Mouse (Mus musculus) kidney, embryonic 15.5 days (tissue): ENCODE measurements at regions not wholly inside any gene's neighbourhood (a gene's known extent, or its start where the extent isn't known, plus 50 kb on each side); places are given as distances from the start of the nearest gene placed in this dataset.
"Not testable (repeated sequence)": the region's sequence is repeated elsewhere in the genome, so short reads cannot be mapped to it uniquely, and the experiment has no call there.

Experiments used
- ATAC-seq: fragments of 200-750 bp; cut with Nextera tagmentation; replicated peaks from 2 replicates; pipeline ENCODE4 v1.8.0; 2017; ENCODE audit warnings: moderate TSS enrichment; ENCODE audit not compliant: low FRiP score
- H3K27ac ChIP-seq: fragments of 300-500 bp; sonication (generic); 2 replicates; pipeline ENCODE4 v1.5.1; 2015; ENCODE audit warnings: mild to moderate bottlenecking, inconsistent platforms
- H3K27me3 ChIP-seq: fragments of 300-500 bp; sonication (generic); 2 replicates; pipeline ENCODE4 v1.6.1; 2015; ENCODE audit warnings: inconsistent platforms
- H3K36me3 ChIP-seq: fragments of 300-500 bp; sonication (generic); 2 replicates; pipeline ENCODE4 v1.6.1; 2015; ENCODE audit warnings: inconsistent platforms
- H3K4me1 ChIP-seq: fragments of 300-500 bp; sonication (generic); 2 replicates; pipeline ENCODE4 v1.6.1; 2015; ENCODE audit warnings: inconsistent platforms
- H3K4me2 ChIP-seq: fragments of 300-500 bp; sonication (generic); 2 replicates; pipeline ENCODE4 v1.6.1; 2015; ENCODE audit warnings: moderate library complexity, mild to moderate bottlenecking, inconsistent platforms
- H3K4me3 ChIP-seq: fragments of 300-500 bp; sonication (generic); replicated peaks from 2 replicates; pipeline ENCODE4 v1.5.1; 2015; ENCODE audit warnings: mild to moderate bottlenecking, inconsistent platforms
- H3K9ac ChIP-seq: fragments of 300-500 bp; sonication (generic); 2 replicates; pipeline ENCODE4 v1.6.1; 2015; ENCODE audit warnings: mild to moderate bottlenecking, inconsistent platforms
- H3K9me3 ChIP-seq: fragments of 300-500 bp; sonication (generic); replicated peaks from 2 replicates; pipeline ENCODE4 v1.6.1; 2016; ENCODE audit warnings: inconsistent platforms
- WGBS: fragments of 180-500 bp; shearing (Covaris S2); methylation state at CpG from one replicate; pipeline ENCODE4 v1.1.7; 2015; ENCODE audit warnings: mixed read lengths; 5-methylcytosine and 5-hydroxymethylcytosine counted together

- H3K27ac ChIP-seq = no peak overlapping the region
- no peak overlapping the region for H3K4me3 ChIP-seq
- H3K4me2 ChIP-seq = no peak overlapping the region
- H3K9ac ChIP-seq = no peak overlapping the region
- no peak for ATAC-seq
- no peaks in the 10 kb centered on the region for H3K27me3 ChIP-seq
- WGBS = 85% methylated on average over 2 of the region's 2 CpGs
- H3K9me3 ChIP-seq = no peaks in the 10 kb centered on the region
- H3K36me3 ChIP-seq = no peaks in the 10 kb centered on the region
- no peaks in the 10 kb centered on the region for H3K4me1 ChIP-seq
These were observed 118.2 kb upstream of the 4931417E11Rik start for GRCm38 (mm10) chr6:73587686-73588085.

DNA sequence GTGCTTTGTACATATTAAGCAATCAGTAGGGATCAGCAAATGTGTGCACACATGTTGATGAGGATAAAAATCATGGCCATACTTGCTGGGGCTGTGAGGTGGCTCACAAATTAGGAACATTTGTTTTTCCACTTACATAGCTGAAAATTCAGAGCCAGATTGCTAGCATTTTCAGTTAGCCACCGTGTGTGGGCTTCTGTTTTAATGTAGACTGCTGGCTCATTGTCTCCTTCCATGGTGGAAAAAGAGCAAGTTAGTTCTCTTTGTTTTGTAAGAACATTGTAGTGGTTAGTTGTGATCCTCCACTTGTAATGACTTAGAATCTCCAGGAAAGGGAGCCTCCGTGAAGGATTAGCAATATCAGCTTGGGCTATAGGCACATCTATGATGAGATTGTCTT, 107.2 kb upstream of the 4931417E11Rik start:
- no peaks in the 10 kb centered on the region for H3K36me3 ChIP-seq
- WGBS = 82% methylated on average over 2 of the region's 2 CpGs
- no peaks in the 10 kb centered on the region for H3K9me3 ChIP-seq
- H3K27me3 ChIP-seq = no peaks in the 10 kb centered on the region
- no peak for ATAC-seq
- H3K4me2 ChIP-seq = no peak overlapping the region
- no peaks in the 10 kb centered on the region for H3K4me1 ChIP-seq
- H3K27ac ChIP-seq = no peak overlapping the region
- H3K4me3 ChIP-seq = no peak overlapping the region
- H3K9ac ChIP-seq = no peak overlapping the region

DNA sequence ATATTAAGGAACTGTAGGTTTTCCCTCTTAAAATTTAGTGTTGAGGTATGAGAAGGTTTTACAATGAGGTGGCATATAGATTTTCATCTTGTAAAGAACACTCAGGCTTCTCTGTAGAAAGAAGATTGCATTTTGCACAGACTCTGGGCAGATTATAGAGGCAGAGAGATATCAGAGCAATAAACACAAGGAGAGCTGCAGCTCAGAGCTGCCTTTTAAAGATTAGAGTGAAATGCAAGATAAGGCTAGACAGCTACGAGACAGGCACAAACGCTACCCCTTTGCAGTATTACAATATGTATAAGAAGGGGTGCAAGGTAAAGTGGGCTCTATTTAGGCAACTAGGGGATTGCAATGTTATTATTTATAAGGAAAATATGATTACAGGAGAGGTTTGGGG, 90.5 kb upstream of the 4931417E11Rik start:
- Histone ChIP-seq H3K4me1 (no peaks in the 10 kb centered on the region), H3K36me3 (no peaks in the 10 kb centered on the region), H3K27ac (no peak overlapping the region), H3K9me3 (no peaks in the 10 kb centered on the region), H3K4me3 (no peak overlapping the region), H3K9ac (no peak overlapping the region), H3K27me3 (no peaks in the 10 kb centered on the region), H3K4me2 (no peak overlapping the region)
- 86% methylated on average over 2 of the region's 2 CpGs for WGBS
- ATAC-seq = no peak

GRCm38 (mm10) chr6:73530559-73530958, 61.1 kb upstream of the 4931417E11Rik start:
- WGBS = 100% methylated on average over 1 of the region's 1 CpGs
- Histone ChIP-seq H3K4me1 (no peaks in the 10 kb centered on the region), H3K9ac (no peak overlapping the region), H3K27ac (no peak overlapping the region), H3K4me2 (no peak overlapping the region), H3K27me3 (no peaks in the 10 kb centered on the region), H3K36me3 (no peaks in the 10 kb centered on the region), H3K4me3 (no peak overlapping the region), H3K9me3 (no peaks in the 10 kb centered on the region)
- ATAC-seq = no peak

GRCm38 (mm10) chr6:73530098-73530497, 60.6 kb upstream of the 4931417E11Rik start:
- no peak for ATAC-seq

DNA sequence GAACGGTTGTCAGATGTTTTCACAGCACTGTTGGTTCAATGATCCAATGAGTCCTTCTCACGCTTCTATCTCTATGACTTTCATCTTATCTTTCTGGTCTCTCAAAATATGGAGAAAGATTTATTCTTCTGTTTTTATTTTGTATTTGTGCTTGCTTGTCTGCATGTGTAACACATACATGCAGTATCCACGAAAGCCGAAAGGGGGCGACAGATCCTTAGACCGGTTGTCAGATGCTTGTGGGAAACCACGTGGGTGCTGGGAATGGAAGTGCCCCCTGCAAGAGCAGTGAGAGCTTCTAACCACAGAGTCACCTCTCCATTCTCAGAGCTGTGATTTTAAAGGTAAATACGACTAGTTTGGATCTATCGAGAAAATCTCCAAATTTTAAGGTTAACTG, 54.2 kb upstream of the 4931417E11Rik start:
- Histone ChIP-seq H3K4me3 (no peak overlapping the region), H3K4me1 (peaks cover 6% of the 10 kb centered on the region; the same call in 1 of the 2 replicates), H3K9me3 (no peaks in the 10 kb centered on the region), H3K9ac (no peak overlapping the region), H3K27ac (no peak overlapping the region), H3K4me2 (no peak overlapping the region), H3K27me3 (no peaks in the 10 kb centered on the region), H3K36me3 (no peaks in the 10 kb centered on the region)
- 76% methylated on average over 9 of the region's 9 CpGs for WGBS
- no peak for ATAC-seq

More at GRCm38 (mm10) chr6:73530098-73530497, 60.6 kb upstream of the 4931417E11Rik start:
- no peaks in the 10 kb centered on the region for H3K27me3 ChIP-seq
- WGBS = 81% methylated on average over 1 of the region's 1 CpGs
- H3K27ac ChIP-seq = no peak overlapping the region
- no peak overlapping the region for H3K4me3 ChIP-seq
- H3K4me2 ChIP-seq = no peak overlapping the region
- H3K4me1 ChIP-seq = no peaks in the 10 kb centered on the region
- H3K36me3 ChIP-seq = no peaks in the 10 kb centered on the region
- H3K9ac ChIP-seq = no peak overlapping the region
- H3K9me3 ChIP-seq = no peaks in the 10 kb centered on the region

DNA sequence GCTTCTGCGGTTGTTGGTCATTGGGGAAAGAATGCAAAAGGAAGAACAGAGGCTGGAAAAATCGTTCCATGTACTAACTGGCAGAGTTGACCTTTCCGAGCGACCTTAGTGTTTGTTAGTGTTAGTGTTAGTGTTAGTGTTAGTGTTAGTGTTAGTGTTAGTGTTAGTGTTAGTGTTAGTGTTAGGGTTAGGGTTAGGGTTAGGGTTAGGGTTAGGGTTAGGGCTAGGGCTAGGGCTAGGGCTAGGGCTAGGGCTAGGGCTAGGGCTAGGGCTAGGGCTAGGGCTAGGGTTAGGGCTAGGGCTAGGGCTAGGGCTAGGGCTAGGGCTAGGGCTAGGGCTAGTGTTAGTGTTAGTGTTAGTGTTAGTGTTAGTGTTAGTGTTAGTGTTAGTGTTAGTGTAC, 50.4 kb upstream of the 4931417E11Rik start:
- not testable (repeated sequence) for H3K36me3 ChIP-seq, H3K4me2 ChIP-seq, H3K9ac ChIP-seq, H3K4me3 ChIP-seq, H3K9me3 ChIP-seq, H3K27me3 ChIP-seq, ATAC-seq, H3K27ac ChIP-seq, H3K4me1 ChIP-seq
- 84% methylated on average over 4 of the region's 4 CpGs for WGBS
